7 mouse cellular contexts compared by ENCODE assay signal in the genomic region with DNA sequence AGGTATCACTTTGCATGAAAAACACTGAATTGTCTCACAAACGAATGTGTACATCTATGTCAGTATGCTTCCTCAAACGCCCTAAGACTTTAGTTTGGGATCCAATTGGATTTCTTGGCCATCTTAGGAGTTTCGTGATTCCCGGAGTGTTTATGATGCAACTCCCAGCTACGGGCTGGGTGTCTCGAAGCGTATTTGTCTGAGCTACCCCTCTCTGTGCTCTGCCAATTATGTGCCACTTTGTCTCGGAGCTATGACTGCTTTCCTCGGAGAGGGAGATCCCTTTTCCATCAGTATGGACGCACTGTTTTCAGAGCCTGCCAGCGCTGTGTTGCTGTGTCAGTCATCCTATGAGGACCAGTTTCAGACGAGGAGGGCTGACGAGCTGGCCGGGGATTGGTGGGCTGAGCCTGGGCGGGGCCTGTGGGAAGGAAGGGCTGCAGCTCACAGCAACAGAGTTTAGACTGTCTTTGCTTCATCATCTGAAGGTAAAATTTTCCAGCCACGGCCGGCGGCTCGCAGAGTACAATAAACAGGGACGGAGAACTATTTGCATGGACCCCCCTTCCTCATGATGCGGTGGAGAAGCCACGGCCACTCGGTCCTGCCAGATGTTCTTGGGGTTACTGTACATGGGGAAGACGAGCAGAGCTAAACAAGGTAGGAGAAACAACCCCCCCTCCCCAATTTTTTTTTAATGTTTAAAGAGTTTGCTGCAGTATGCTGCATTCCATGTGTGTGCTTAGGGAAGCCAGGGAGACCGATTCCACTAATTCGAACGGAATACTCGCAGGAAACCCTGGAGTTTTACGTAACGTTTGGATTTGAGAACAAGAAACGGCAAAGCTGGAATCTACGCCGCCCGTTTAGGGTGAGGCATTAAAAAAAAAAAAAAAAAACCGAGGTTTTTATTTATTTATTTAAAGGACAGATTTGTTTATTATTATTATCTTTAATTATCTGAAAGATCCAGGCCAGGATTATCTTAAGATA. TPM values are rescaled to one million over a fixed set of nuclear protein-coding genes. Genes with fewer than 3 reads are reported as not detected.
DNase-seq lines count a peak whose midpoint lies in the region; ATAC-seq lines count a peak whose summit lies in the region.

Gene Mbnl2, plus strand, starts transcription at position 424 of the 993 bp plus-strand sequence.

- H3K4me2 ChIP-seq in intestine, embryonic 16.5 days (ENCODE audit: low read depth, low read length) = peak within 1 kb of the TSS; percentile 82
- H3K4me2 ChIP-seq in midbrain, embryonic 11.5 days = peak within 1 kb of the TSS; percentile 46

- H3K27ac ChIP-seq in intestine, embryonic 16.5 days (ENCODE audit: low read length) = peak within 1 kb of the TSS; percentile 96
- H3K27ac ChIP-seq in midbrain, embryonic 11.5 days (ENCODE audit: low read depth, low read length) = peak within 1 kb of the TSS; percentile 37

- WGBS in intestine, embryonic 16.5 days = 1% methylated on average over 35 of the region's 35 CpGs
- whole genome bisulfite sequencing in midbrain, embryonic 11.5 days = 2% methylated on average over 35 of the region's 35 CpGs

- no peaks in the 10 kb centered on the region for H3K36me3 ChIP-seq in intestine, embryonic 16.5 days (ENCODE audit: control insufficient read depth, insufficient read depth, low read length)
- no peaks in the 10 kb centered on the region for H3K36me3 ChIP-seq in midbrain, embryonic 11.5 days (ENCODE audit: control insufficient read depth, insufficient read depth, low read length)

- peak; percentile 98 for DNase-seq in adrenal gland, adult 2 months
- DNase-seq in embryo, embryonic 11.5 days (ENCODE audit: low read depth, low spot score) = peak; percentile 87
- DNase-seq in gastrocnemius, postnatal 36 days = peak; percentile 91 to 97
- peak; percentile 95 to 96 for DNase-seq in left cerebral cortex, postnatal 36 days (ENCODE audit: low spot score in 2 of 2)
- peak; percentile 97 for DNase-seq in midbrain, embryonic 11.5 days (ENCODE audit: low spot score, missing footprints)
- DNase-seq in skeletal muscle tissue, adult 2 months (ENCODE audit: low read depth, low spot score) = peak; percentile 95

- peak within 1 kb of the TSS; percentile 72 for H3K4me3 ChIP-seq in intestine, embryonic 16.5 days (ENCODE audit: low read length)
- H3K4me3 ChIP-seq in midbrain, embryonic 11.5 days (ENCODE audit: low read depth, low read length) = peak within 1 kb of the TSS; percentile 49

- no peaks in the 10 kb centered on the region for H3K27me3 ChIP-seq in intestine, embryonic 16.5 days (replicated peaks; ENCODE audit: control insufficient read depth, insufficient read depth, low read length)
- H3K27me3 ChIP-seq in midbrain, embryonic 11.5 days (ENCODE audit: control insufficient read depth, insufficient read depth, low read length) = no peaks in the 10 kb centered on the region

- peak; percentile 91 for ATAC-seq in intestine, embryonic 16.5 days
- peak; percentile 99 for ATAC-seq in midbrain, embryonic 11.5 days (ENCODE audit: low FRiP score)

- no peaks in the 10 kb centered on the region for H3K9me3 ChIP-seq in intestine, embryonic 16.5 days (ENCODE audit: control insufficient read depth, low read length)
- H3K9me3 ChIP-seq in midbrain, embryonic 11.5 days (ENCODE audit: control insufficient read depth, low read length) = no peaks in the 10 kb centered on the region

- peak within 1 kb of the TSS; percentile 81 for H3K9ac ChIP-seq in intestine, embryonic 16.5 days (ENCODE audit: low read depth, low read length)
- H3K9ac ChIP-seq in midbrain, embryonic 11.5 days (ENCODE audit: low read length) = peak within 1 kb of the TSS; percentile 62

- peaks cover 28% of the 10 kb centered on the region for H3K4me1 ChIP-seq in intestine, embryonic 16.5 days (ENCODE audit: control insufficient read depth, insufficient read depth, low read length)
- peaks cover 19% of the 10 kb centered on the region for H3K4me1 ChIP-seq in midbrain, embryonic 11.5 days (ENCODE audit: control insufficient read depth, insufficient read depth, low read length)

- intact Hi-C loops in gastrocnemius, postnatal 36 days (cut with DNase I) = loop anchor here (2.0 kb wide), 1 partner anchor 61 kb away; no protein-coding TSS in a partner anchor
- intact Hi-C loops in left cerebral cortex, postnatal 36 days (cut with DNase I) = loop anchor here (2.0 to 5.0 kb wide), 4 partner anchors 97 to 202 kb away; partner anchors contain the start of gene Rap2a

RNA-seq across cellular contexts. Expression of gene Mbnl2, which starts in this region (rescaled TPM):
- total RNA-seq in adrenal gland, adult 2 months (2021) = 100 to 1,000 TPM; 219 to 232 TPM
- polyA plus RNA-seq in adrenal gland, adult 2 months (2012; rRNA removed) = 68.6 and 109 TPM in 2 replicates
- 100 to 1,000 TPM; 312 to 318 TPM for total RNA-seq in gastrocnemius, postnatal 36 days (2021)
- polyA plus RNA-seq in intestine, embryonic 16.5 days (2015; fragmentation: Nextera tagmentation; extraction: Ambion mirVana) = 114 and 127 TPM in 2 replicates
- total RNA-seq in left cerebral cortex, postnatal 36 days (2021) = 100 to 1,000 TPM; 223 to 270 TPM
- 36.4 and 40.8 TPM in 2 replicates for polyA plus RNA-seq in midbrain, embryonic 11.5 days (2014; fragmentation: Nextera tagmentation; extraction: Ambion mirVana)

Comparison
In these comparisons a context has a peak if more than half of its experiments do, and no peak if none do; other contexts are left out.
1. Peak in every context shown above with its lines: DNase-seq, ATAC-seq, H3K4me3 ChIP-seq and H3K27ac ChIP-seq.